Mouse (Mus musculus) neutrophil, adult 5-6 weeks (primary cell): ENCODE data around the gene Tas2r143. TPM values are rescaled to one million over a fixed set of nuclear protein-coding genes. Genes with fewer than 3 reads are reported as not detected.
A peak's percentile ranks its signal among the peaks of the same experiment; 100 is the strongest.

ENCODE experiments used
- ATAC-seq: fragments of 151-379, 151-347 bp; 2 replicates; pipeline ENCODE4 v1.8.0; 2017; ENCODE audit warnings: mild to moderate bottlenecking, moderate TSS enrichment; ENCODE audit not compliant: insufficient number of reproducible peaks, poor library complexity, low FRiP score, severe bottlenecking; ENCODE audit errors: extremely low read depth
- total RNA-seq: library from RNA; stranded (forward); fragments of 200-1000 nt; gene quantifications from 2 replicates; pipeline ENCODE4 v1.2.3, GENCODE M21; 2017

Tas2r143 gene
- total RNA-seq, 1 experiment from 2014 or later = 12.5 TPM

GRCm38 (mm10) chr6:42385635-42386034, 14.4 kb upstream of the Tas2r143 start:
- ATAC-seq = no peak

- no peak for ATAC-seq
Measured at GRCm38 (mm10) chr6:42391796-42392330, 8.2 kb upstream of the Tas2r143 start.

DNA sequence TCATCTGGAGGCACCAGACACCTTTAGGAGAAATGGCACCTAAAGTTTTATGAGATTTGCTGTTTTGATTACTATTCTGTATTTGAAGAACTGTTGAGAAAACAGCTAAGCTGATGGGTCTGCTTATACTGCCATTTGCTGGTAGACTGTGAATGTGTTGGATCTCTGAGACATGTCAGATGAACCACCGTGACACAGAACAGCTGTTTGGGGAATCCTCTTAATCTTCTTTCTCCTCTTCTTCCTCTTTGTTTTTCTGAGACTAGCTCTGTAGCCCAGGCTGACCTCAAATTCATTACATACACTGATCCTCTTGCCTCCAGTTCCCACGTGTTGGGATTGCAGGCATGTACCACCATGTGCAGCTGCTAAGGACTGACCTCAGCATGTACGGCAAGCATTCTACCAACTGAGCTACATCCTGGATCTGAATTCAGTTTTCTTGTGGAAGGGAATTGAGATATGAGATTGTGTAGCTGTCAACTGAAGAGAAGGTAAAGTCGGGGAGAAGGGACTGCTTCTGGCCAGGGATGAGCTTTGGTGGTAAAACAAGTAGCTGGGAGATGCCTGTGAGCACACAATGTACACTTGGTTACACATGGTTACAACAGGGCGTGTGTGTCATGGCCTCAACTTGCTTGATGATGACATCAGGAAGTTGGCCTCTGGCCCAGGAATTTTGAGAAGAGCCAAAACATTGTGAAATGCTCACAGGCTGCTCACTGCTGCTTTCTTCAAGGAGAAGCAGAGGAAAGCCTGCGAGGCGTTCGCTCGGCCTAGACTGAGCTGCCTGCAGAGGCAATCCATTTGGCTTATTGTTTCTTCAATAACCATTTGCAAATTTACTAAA, 3.9 kb upstream of the Tas2r143 start:
- ATAC-seq = peak; percentile 82

DNA sequence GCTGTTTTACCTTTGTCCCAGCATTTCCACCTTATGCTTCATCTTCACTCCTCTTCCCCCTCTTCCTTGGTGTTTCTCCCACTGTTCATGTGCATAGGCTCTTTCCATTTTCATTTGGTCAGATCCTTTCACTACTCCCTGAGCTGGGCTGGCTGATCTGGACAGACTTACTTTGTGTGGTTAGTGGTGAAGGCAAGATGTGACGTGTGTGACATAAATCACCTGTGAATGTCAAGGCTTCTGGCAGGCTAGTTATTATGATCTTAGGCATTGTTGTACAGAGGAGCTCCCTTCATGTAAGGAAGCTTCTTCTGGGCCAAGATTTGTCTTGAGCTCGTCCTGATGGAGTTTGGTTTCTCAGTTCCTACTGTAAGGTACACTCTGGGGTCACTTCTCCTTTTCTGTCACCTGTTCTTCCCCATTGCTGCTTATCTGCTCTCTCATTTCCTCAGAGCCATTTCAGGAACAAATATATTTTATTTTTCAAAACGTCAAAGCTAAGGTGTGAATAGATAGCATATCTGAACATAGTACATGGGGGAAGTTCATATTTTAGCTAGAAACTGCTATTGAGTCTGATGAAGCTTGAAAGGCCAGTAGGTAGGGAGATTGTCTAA, 2.9 kb upstream of the Tas2r143 start:
- peak; percentile 65 for ATAC-seq

GRCm38 (mm10) chr6:42398285-42398684, 1.8 kb upstream of the Tas2r143 start:
- peak; percentile 37; the same call in 1 of the 2 replicates for ATAC-seq

DNA sequence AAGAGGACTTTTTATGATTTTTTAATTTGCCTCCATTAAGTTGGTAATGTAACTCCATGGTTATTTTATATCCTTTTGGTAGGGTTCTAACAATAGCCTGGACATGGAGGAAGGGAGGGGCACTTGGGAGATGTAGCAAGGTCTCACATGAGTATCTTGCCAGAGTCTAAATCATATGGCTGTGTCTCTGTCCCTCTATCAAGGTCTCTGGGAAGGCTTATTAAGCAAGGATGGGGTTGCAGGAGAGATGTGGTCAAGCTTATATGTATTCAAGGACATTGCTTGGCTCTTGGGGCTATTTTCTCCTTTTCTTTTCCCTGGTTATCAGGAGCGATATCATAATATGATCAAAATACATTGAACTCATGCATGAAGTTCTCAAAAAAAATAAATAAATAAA, 1.0 kb upstream of the Tas2r143 start:
- ATAC-seq = no peak

- no peak for ATAC-seq
Measured at GRCm38 (mm10) chr6:42405134-42405533, 5.1 kb downstream of the Tas2r143 start, which contains the start of gene Tas2r135. Gene Tas2r135 (plus strand): TSS chr6:42405434.

DNA sequence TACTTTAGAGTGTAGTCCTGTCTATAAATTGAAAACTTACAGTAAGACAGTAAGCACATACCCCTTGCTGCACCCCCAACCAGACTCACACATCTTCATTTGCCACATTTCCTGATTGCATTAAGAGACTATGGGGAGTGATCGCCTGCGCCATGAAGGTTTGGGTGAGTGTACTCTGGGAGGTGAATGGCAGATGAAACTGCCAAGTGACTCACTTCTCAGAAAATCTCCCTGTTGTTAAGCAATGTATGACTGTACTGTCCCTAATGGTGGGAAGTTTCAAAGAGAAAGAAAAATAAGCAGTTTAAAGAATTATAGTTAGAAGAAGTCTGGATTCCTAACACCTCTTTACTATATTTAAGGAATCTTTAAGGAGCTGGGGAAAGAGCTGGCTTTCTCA, 19.4 kb downstream of the Tas2r143 start:
- ATAC-seq = peak; percentile 52; the same call in 1 of the 2 replicates

GRCm38 (mm10) chr6:42421439-42421838, 21.4 kb downstream of the Tas2r143 start:
- peak; percentile 93 for ATAC-seq

DNA sequence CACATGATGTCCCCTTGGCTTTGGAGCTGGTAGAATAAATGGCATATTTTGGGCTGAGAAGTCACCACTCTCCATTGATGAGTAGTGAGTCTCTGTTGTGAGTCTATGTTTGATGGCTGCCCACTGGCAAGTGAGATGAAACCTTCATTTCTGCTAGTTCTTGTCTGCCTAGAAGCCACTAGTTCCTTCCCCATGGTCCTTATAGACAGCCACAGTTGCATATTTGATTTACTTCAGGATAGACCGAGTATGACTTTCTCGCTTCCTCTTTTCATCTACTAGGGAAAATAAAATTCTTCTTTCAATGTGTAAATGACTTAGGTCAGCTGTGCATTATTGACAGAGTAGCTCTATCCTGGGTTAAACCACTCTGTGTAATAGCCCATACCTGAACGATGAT, 24.4 kb downstream of the Tas2r143 start:
- no peak for ATAC-seq

GRCm38 (mm10) chr6:42426337-42426736, 26.3 kb downstream of the Tas2r143 start:
- no peak for ATAC-seq

DNA sequence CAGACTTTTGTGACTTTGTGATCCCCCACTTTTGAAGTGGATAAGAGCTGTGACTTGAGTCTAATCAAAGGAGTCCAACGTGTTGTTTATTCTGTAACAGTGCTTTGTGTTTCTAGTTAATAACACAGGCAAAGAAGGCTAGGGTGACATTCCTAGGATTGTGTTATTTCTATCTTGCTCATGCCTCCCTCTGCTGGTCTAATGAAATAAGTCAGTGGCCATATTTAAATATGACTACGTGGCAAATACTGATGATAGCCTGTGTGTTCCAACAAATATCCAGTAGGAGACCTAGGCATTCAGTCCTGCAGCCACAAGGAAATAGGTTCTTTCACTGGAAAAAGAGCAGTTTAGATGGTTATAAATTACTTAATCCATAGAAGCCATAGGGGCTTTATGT, 33.5 kb downstream of the Tas2r143 start:
- peak; percentile 73; the same call in 1 of the 2 replicates for ATAC-seq

GRCm38 (mm10) chr6:42434446-42434845, 34.4 kb downstream of the Tas2r143 start, which contains the start of gene Tas2r126:
Gene Tas2r126 (plus strand): TSS chr6:42434535.
- no peak for ATAC-seq

- no peak for ATAC-seq
Measured at GRCm38 (mm10) chr6:42435490-42435889, 35.5 kb downstream of the Tas2r143 start.

GRCm38 (mm10) chr6:42441395-42441794, 41.4 kb downstream of the Tas2r143 start:
- ATAC-seq = no peak

- ATAC-seq = no peak
Measured at GRCm38 (mm10) chr6:42444491-42444890, 44.5 kb downstream of the Tas2r143 start.

- no peak for ATAC-seq
Measured at GRCm38 (mm10) chr6:42447381-42447780, 47.3 kb downstream of the Tas2r143 start.
